Mouse (Mus musculus) lung, postnatal 0 days (tissue): ENCODE results near the gene Skp2. TPM values are rescaled to one million over a fixed set of nuclear protein-coding genes. Genes with fewer than 3 reads are reported as not detected.
"Not testable (repeated sequence)": the region's sequence is repeated elsewhere in the genome, so short reads cannot be mapped to it uniquely, and the experiment has no call there.

Experiments
- ATAC-seq: fragments of 200-750 bp; cut with Nextera tagmentation; 2 replicates; pipeline ENCODE4 v1.8.0; 2017; ENCODE audit warnings: moderate library complexity
- DNase-seq: peaks from one replicate; pipeline ENCODE4 v3.0.0-alpha.2; 2016; ENCODE audit warnings: low spot score
- H3K27ac ChIP-seq: fragments of 300-500 bp; sonication (generic); 2 replicates; pipeline ENCODE4 v1.5.1; 2014; ENCODE audit warnings: antibody characterized with exemption, mild to moderate bottlenecking, low read length, mixed read lengths
- H3K27me3 ChIP-seq: fragments of 300-500 bp; sonication (generic); replicated peaks from 2 replicates; pipeline ENCODE4 v1.6.1; 2014; ENCODE audit warnings: low read length, mixed read lengths; ENCODE audit not compliant: insufficient read depth
- H3K36me3 ChIP-seq: fragments of 300-500 bp; sonication (generic); 2 replicates; pipeline ENCODE4 v1.6.1; 2014; ENCODE audit warnings: low read length, mixed read lengths; ENCODE audit not compliant: insufficient read depth
- H3K4me1 ChIP-seq: fragments of 300-500 bp; sonication (generic); 2 replicates; pipeline ENCODE4 v1.6.1; 2014; ENCODE audit warnings: antibody characterized with exemption, low read depth, low read length, mixed read lengths; ENCODE audit not compliant: insufficient read depth
- H3K4me2 ChIP-seq: fragments of 300-500 bp; sonication (generic); replicated peaks from 2 replicates; pipeline ENCODE4 v1.6.1; 2014; ENCODE audit warnings: low read depth, mild to moderate bottlenecking, low read length, moderate library complexity, mixed read lengths
- H3K4me3 ChIP-seq: fragments of 300-500 bp; sonication (generic); 2 replicates; pipeline ENCODE4 v1.5.1; 2014; ENCODE audit warnings: low read depth, low read length
- H3K9ac ChIP-seq: fragments of 300-500 bp; sonication (generic); replicated peaks from 2 replicates; pipeline ENCODE4 v1.6.1; 2014; ENCODE audit warnings: low read depth, mild to moderate bottlenecking
- H3K9me3 ChIP-seq: fragments of 300-500 bp; sonication (generic); 2 replicates; pipeline ENCODE4 v1.6.1; 2016; ENCODE audit warnings: low read length, mixed read lengths
- CTCF ChIP-seq: IDR thresholded peaks from 2 replicates; pipeline ENCODE4 v1.5.1; 2016; ENCODE audit warnings: antibody characterized with exemption, mild to moderate bottlenecking
- EP300 ChIP-seq: IDR thresholded peaks from 2 replicates; pipeline ENCODE4 v1.6.1; 2016; ENCODE audit warnings: antibody characterized with exemption, mild to moderate bottlenecking, control low read depth
- WGBS: fragments of 180-500 bp; shearing (Covaris S2); extraction: QIAGEN DNeasy Blood & Tissue Kit; methylation state at CpG from one replicate; pipeline ENCODE4 v1.1.7; 2014; 5-methylcytosine and 5-hydroxymethylcytosine counted together
- polyA plus RNA-seq: library from polyadenylated mRNA; unstranded; fragments of >200 nt; fragmentation: Nextera tagmentation; extraction: Ambion mirVana; gene quantifications from 2 replicates; pipeline ENCODE4 v1.2.1, GENCODE M21; 2015

Gene Skp2
- polyA plus RNA-seq: 5.0 and 5.7 TPM in 2 replicates

- Histone ChIP-seq H3K9me3 (no peaks in the 10 kb centered on the region), H3K4me2 (no peak within 1 kb of the TSS), H3K27me3 (no peaks in the 10 kb centered on the region), H3K36me3 (peaks cover 3% of the 10 kb centered on the region; the same call in 1 of the 2 replicates), H3K4me1 (no peaks in the 10 kb centered on the region), H3K27ac (no peak within 1 kb of the TSS), H3K4me3 (no peak within 1 kb of the TSS), H3K9ac (no peak within 1 kb of the TSS)
- no peak for DNase-seq
- ATAC-seq: no peak
- no peak for TF ChIP-seq CTCF
Observed at GRCm38 (mm10) chr15:9155325-9155724, at the start of gene Skp2. TSS of gene Skp2 (minus strand) at chr15:9155425.

- DNase-seq (no peak), ATAC-seq (no peak)
- no peaks in the 10 kb centered on the region for H3K36me3 ChIP-seq
- WGBS: 54% methylated on average over 6 of the region's 6 CpGs
- H3K4me2 ChIP-seq: no peak overlapping the region
- H3K4me3 ChIP-seq: no peak overlapping the region
- no peak for TF ChIP-seq CTCF
- TF ChIP-seq EP300: no peak
- H3K9me3 ChIP-seq: no peaks in the 10 kb centered on the region
- no peaks in the 10 kb centered on the region for H3K27me3 ChIP-seq
- H3K27ac ChIP-seq: no peak overlapping the region
- H3K4me1 ChIP-seq: no peaks in the 10 kb centered on the region
- no peak overlapping the region for H3K9ac ChIP-seq
Observed at GRCm38 (mm10) chr15:9198421-9198820, 43.2 kb upstream of the Skp2 start.

GRCm38 (mm10) chr15:9192685-9193084 lies 37.5 kb upstream of the Skp2 start:
- H3K27ac ChIP-seq, H3K36me3 ChIP-seq, ATAC-seq, H3K4me3 ChIP-seq, H3K4me1 ChIP-seq, H3K4me2 ChIP-seq, H3K27me3 ChIP-seq, H3K9me3 ChIP-seq, H3K9ac ChIP-seq: not testable (repeated sequence)
- peak; percentile 24 for DNase-seq
- peak; percentile 51 for TF ChIP-seq CTCF

- Histone ChIP-seq H3K36me3 (peaks cover 11% of the 10 kb centered on the region; the same call in 1 of the 2 replicates), H3K4me3 (no peak overlapping the region), H3K27ac (no peak overlapping the region), H3K4me1 (no peaks in the 10 kb centered on the region), H3K9me3 (no peaks in the 10 kb centered on the region), H3K27me3 (no peaks in the 10 kb centered on the region), H3K4me2 (no peak overlapping the region), H3K9ac (no peak overlapping the region)
- DNase-seq: no peak
- TF ChIP-seq EP300: no peak
- TF ChIP-seq CTCF: no peak
- ATAC-seq: no peak
- 89% methylated on average over 2 of the region's 2 CpGs for WGBS
Observed at GRCm38 (mm10) chr15:9189796-9190195, 34.6 kb upstream of the Skp2 start.

GRCm38 (mm10) chr15:9183995-9184394 lies 28.8 kb upstream of the Skp2 start:
- no peak overlapping the region for H3K4me3 ChIP-seq
- H3K36me3 ChIP-seq: peaks cover 11% of the 10 kb centered on the region; the same call in 1 of the 2 replicates
- TF ChIP-seq EP300: 0 out of 2 replicates have a peak, but pooled peaks have one; percentile 10
- no peak for TF ChIP-seq CTCF
- DNase-seq (peak; percentile 54), ATAC-seq (peak; percentile 93)
- no peak overlapping the region for H3K4me2 ChIP-seq
- H3K4me1 ChIP-seq: no peaks in the 10 kb centered on the region
- H3K9me3 ChIP-seq: no peaks in the 10 kb centered on the region
- no peak overlapping the region for H3K27ac ChIP-seq
- no peaks in the 10 kb centered on the region for H3K27me3 ChIP-seq
- no peak overlapping the region for H3K9ac ChIP-seq
- WGBS: 77% methylated on average over 5 of the region's 5 CpGs

GRCm38 (mm10) chr15:9177038-9177437 lies 21.8 kb upstream of the Skp2 start:
- Histone ChIP-seq H3K27ac (no peak overlapping the region), H3K4me1 (no peaks in the 10 kb centered on the region), H3K4me2 (no peak overlapping the region), H3K9ac (no peak overlapping the region), H3K27me3 (no peaks in the 10 kb centered on the region), H3K36me3 (peaks cover 6% of the 10 kb centered on the region), H3K4me3 (no peak overlapping the region), H3K9me3 (no peaks in the 10 kb centered on the region)
- TF ChIP-seq CTCF (no peak), EP300 (no peak)
- DNase-seq (no peak), ATAC-seq (no peak)
- WGBS: 92% methylated on average over 3 of the region's 3 CpGs

GRCm38 (mm10) chr15:9164125-9164524 lies 8.9 kb upstream of the Skp2 start:
- H3K36me3 ChIP-seq: peaks cover 3% of the 10 kb centered on the region; the same call in 1 of the 2 replicates
- ATAC-seq: no peak
- 68% methylated on average over 6 of the region's 6 CpGs for WGBS

More at GRCm38 (mm10) chr15:9164125-9164524, 8.9 kb upstream of the Skp2 start:
- H3K27me3 ChIP-seq: no peaks in the 10 kb centered on the region
- no peak for DNase-seq
- H3K4me1 ChIP-seq: no peaks in the 10 kb centered on the region
- no peak overlapping the region for H3K27ac ChIP-seq
- TF ChIP-seq CTCF (no peak), EP300 (no peak)
- no peak overlapping the region for H3K4me3 ChIP-seq
- H3K9ac ChIP-seq: no peak overlapping the region
- H3K4me2 ChIP-seq: no peak overlapping the region
- no peaks in the 10 kb centered on the region for H3K9me3 ChIP-seq
